Mouse (Mus musculus) liver, adult 2 months (tissue): Measurements from ENCODE around the gene Themis2.

Experiments used
- CTCF ChIP-seq: fragments of 200-500 bp; IDR thresholded peaks from 2 replicates; pipeline ENCODE4 v1.5.1; 2011; ENCODE audit warnings: low read depth, low read length, control low read depth
- POLR2A ChIP-seq: fragments of 200-500 bp; IDR thresholded peaks from 2 replicates; pipeline ENCODE4 v1.6.1; 2011; ENCODE audit warnings: low read length, control low read depth; ENCODE audit not compliant: insufficient read depth; ENCODE audit errors: extremely low read depth

GRCm38 (mm10) chr4:132743992-132744911, 51.9 kb downstream of the Themis2 start:
- TF ChIP-seq CTCF (no peak), POLR2A (no peak)
